18 mouse cellular contexts compared by ENCODE assay signal in the genomic region with DNA sequence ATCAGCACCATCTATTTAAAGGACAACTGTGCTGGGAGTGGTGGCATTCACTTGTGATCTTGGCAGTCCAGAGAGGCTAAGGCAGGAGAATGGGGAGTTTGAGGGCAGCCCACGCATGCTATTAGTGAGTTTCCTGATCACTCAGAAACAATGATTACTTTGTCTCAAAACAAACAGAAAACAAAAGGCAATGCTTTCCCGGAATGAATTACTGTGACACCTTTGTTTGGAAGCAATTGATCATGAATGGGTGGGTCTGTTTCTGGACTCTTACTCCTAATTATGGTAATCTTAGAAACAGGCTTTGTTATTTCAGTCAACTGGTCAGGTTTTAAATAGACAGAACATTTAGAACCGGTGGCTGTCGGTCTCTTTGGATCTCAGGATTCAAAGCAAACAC.
DNase-seq lines count a peak whose midpoint lies in the region; ATAC-seq and TF ChIP-seq lines count a peak whose summit lies in the region.
"Had no signal": no experiment of that assay in that cellular context is flagged by ENCODE, and none has a peak within 500 bp of the region (broad histone marks: within the 10 kb centered on the region; RNA-seq: fewer than 3 reads in every experiment).

No protein-coding gene starts in this region.

- TF ChIP-seq EP300 in stomach, postnatal 0 days (optimal IDR thresholded peaks at IDR 0.05): no peak

- H3K4me2 ChIP-seq in hindbrain, embryonic 13.5 days: no peak overlapping the region
- H3K4me2 ChIP-seq in stomach, postnatal 0 days (replicated peaks; ENCODE audit: low read depth): no peak overlapping the region
- H3K4me2 ChIP-seq in liver, embryonic 12.5 days: no peak overlapping the region
- H3K4me2 ChIP-seq: liver, embryonic 11.5 days; lung, embryonic 14.5 days had no signal

- no peak for ATAC-seq in hindbrain, embryonic 13.5 days (ENCODE audit: low FRiP score)
- no peak for ATAC-seq in stomach, postnatal 0 days (ENCODE audit: low FRiP score, low TSS enrichment)
- ATAC-seq in liver, embryonic 12.5 days: no peak

- H3K9ac ChIP-seq in hindbrain, embryonic 13.5 days: no peak overlapping the region
- H3K9ac ChIP-seq in stomach, postnatal 0 days (ENCODE audit: low read length): no peak overlapping the region
- no peak overlapping the region for H3K9ac ChIP-seq in liver, embryonic 12.5 days
- H3K9ac ChIP-seq: lung, embryonic 14.5 days had no signal

- H3K4me3 ChIP-seq in hindbrain, embryonic 10.5 days: no peak overlapping the region
- no peak overlapping the region for H3K4me3 ChIP-seq in hindbrain, embryonic 13.5 days
- H3K4me3 ChIP-seq in stomach, postnatal 0 days (ENCODE audit: low read depth, low read length): no peak overlapping the region
- H3K4me3 ChIP-seq in liver, embryonic 12.5 days: no peak overlapping the region

- H3K27me3 ChIP-seq in hindbrain, embryonic 10.5 days (ENCODE audit: insufficient read depth, poor library complexity, severe bottlenecking): no peaks in the 10 kb centered on the region
- no peaks in the 10 kb centered on the region for H3K27me3 ChIP-seq in hindbrain, embryonic 13.5 days
- H3K27me3 ChIP-seq in stomach, postnatal 0 days (ENCODE audit: control insufficient read depth, insufficient read depth, low read length): no peaks in the 10 kb centered on the region
- no peaks in the 10 kb centered on the region for H3K27me3 ChIP-seq in liver, embryonic 12.5 days (replicated peaks)

- H3K36me3 ChIP-seq in hindbrain, embryonic 10.5 days: no peaks in the 10 kb centered on the region
- H3K36me3 ChIP-seq in hindbrain, embryonic 13.5 days: no peaks in the 10 kb centered on the region
- no peaks in the 10 kb centered on the region for H3K36me3 ChIP-seq in stomach, postnatal 0 days (ENCODE audit: control insufficient read depth, insufficient read depth, low read length)
- H3K36me3 ChIP-seq in liver, embryonic 12.5 days: no peaks in the 10 kb centered on the region
- H3K36me3 ChIP-seq: G1E had no signal

- no peak for TF ChIP-seq CTCF in brain, embryonic 14.5 days (IDR thresholded peaks at IDR 0.05; ENCODE audit: borderline replicate concordance, extremely low read depth, insufficient read depth, insufficient read length)
- TF ChIP-seq CTCF in stomach, postnatal 0 days (IDR thresholded peaks at IDR 0.05; ENCODE audit: low read depth): no peak

- 36% methylated on average over 4 of the region's 4 CpGs for WGBS in hindbrain, embryonic 10.5 days
- WGBS in hindbrain, embryonic 13.5 days: 18% methylated on average over 4 of the region's 4 CpGs
- 35% methylated on average over 4 of the region's 4 CpGs for WGBS in stomach, postnatal 0 days
- 64% methylated on average over 4 of the region's 4 CpGs for WGBS in liver, embryonic 12.5 days (ENCODE audit: insufficient replicate concordance)

- peaks cover 39% of the 10 kb centered on the region for H3K4me1 ChIP-seq in hindbrain, embryonic 10.5 days (replicated peaks)
- H3K4me1 ChIP-seq in hindbrain, embryonic 13.5 days (replicated peaks): peaks cover 39% of the 10 kb centered on the region
- no peaks in the 10 kb centered on the region for H3K4me1 ChIP-seq in stomach, postnatal 0 days (replicated peaks; ENCODE audit: control insufficient read depth, insufficient read depth)
- no peaks in the 10 kb centered on the region for H3K4me1 ChIP-seq in liver, embryonic 12.5 days

- TF ChIP-seq POLR2A in brain, embryonic 14.5 days (IDR thresholded peaks at IDR 0.05; ENCODE audit: borderline replicate concordance, extremely low read depth, insufficient read depth, insufficient read length, poor library complexity, severe bottlenecking): no peak

- DNase-seq in hindbrain, embryonic 10.5 days (ENCODE audit: low spot score): no peak
- peak; percentile 99 for DNase-seq in Muller cell, postnatal 12 days (ENCODE audit: inconsistent ontology term)
- DNase-seq in brain, embryonic 14.5 days (ENCODE audit: low read depth): peak; percentile 60
- no peak for DNase-seq in stomach, postnatal 0 days (ENCODE audit: low spot score)
- DNase-seq in thymus, adult 18-20 months: no peak
- DNase-seq: adrenal gland, postnatal 36 days; cerebellum, adult 2 months; cerebellum, postnatal 36 days; gastrocnemius, postnatal 10 days; kidney, adult 18-20 months; kidney, postnatal 36 days; lung, embryonic 14.5 days; lung, postnatal 4 days; spleen, adult 18-20 months had no signal

- no peaks in the 10 kb centered on the region for H3K9me3 ChIP-seq in hindbrain, embryonic 10.5 days
- H3K9me3 ChIP-seq in hindbrain, embryonic 13.5 days: no peaks in the 10 kb centered on the region
- H3K9me3 ChIP-seq in stomach, postnatal 0 days (ENCODE audit: control insufficient read depth, low read length): no peaks in the 10 kb centered on the region
- H3K9me3 ChIP-seq in liver, embryonic 12.5 days (replicated peaks): no peaks in the 10 kb centered on the region

- H3K27ac ChIP-seq in hindbrain, embryonic 10.5 days: peak overlapping the region; percentile 67
- no peak overlapping the region for H3K27ac ChIP-seq in hindbrain, embryonic 13.5 days
- 0 out of 2 replicates have a peak overlapping the region, but pooled peaks have one; percentile 8 for H3K27ac ChIP-seq in stomach, postnatal 0 days (replicated peaks)
- no peak overlapping the region for H3K27ac ChIP-seq in liver, embryonic 12.5 days

Comparison
In these comparisons a context has a peak if more than half of its experiments do, and no peak if none do; other contexts are left out.
1. H3K27ac ChIP-seq: peak in hindbrain, embryonic 10.5 days (single experiment) and stomach, postnatal 0 days (single experiment); none in hindbrain, embryonic 13.5 days (single experiment) and liver, embryonic 12.5 days (single experiment).
2. DNase-seq: peak in Muller cell, postnatal 12 days (single experiment) and brain, embryonic 14.5 days (single experiment); none in hindbrain, embryonic 10.5 days (single experiment), stomach, postnatal 0 days (single experiment) and thymus, adult 18-20 months (0 of 2).